Mouse (Mus musculus): ENCODE results near the gene Cttnbp2nl.

The Cttnbp2nl gene

DNA sequence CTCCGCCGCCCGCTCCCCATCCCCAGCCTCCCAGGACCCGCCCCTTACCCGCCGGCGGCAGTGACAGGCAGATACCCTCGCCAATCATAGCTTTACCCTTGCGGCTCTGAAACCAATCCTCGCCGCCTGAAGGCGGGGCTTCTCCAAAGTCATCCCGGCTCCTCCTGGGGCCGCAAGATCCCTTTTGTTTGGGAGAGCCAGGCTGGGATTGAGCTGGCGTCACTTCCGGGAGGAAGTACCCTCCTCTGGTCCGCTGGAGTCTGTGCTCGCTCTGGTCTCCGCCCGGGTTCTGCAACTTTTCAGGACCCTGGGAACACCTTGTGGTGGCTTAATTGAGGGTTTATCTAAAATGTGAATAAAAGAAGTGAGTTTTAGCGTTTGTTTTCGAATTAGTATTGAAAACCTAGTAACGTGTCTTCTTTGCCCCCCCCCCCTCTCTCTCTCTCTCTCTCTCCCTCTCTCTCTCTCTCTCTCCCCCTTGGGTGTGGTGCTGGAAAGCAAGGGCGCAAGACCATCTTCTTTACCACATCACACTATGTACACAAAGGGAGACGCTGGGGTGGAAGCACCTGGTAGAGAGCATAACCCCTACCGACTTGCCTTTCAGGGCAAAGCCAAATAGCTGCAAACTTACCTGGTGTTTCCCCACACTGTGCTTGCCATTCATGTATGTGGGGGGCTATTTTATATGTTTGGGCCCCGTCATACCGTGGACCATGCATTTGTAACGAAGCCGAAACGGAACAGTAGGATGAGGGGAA lies at the start of gene Cttnbp2nl:
Gene Cttnbp2nl, minus strand, starts transcription at position 210 of the 761 bp plus-strand sequence.
- peak; percentile 63 to 70 for DNase-seq

DNA sequence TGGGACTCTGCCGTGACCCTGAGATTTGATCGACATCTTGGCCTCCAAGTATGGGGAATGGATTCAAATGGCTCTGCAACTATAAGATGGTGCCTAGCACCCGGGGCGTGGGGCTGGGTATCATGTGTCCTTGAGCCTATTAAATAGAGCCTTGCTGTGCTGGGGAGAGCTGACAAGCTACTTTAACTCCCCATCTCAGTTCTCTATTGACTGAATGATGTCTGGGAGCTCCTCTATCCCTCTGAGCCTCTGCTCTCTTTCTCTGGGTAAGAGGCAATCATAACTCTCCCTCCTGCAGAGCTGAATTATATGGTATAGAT lies 47.3 kb upstream of the Cttnbp2nl start:
- DNase-seq, result no peak

DNA sequence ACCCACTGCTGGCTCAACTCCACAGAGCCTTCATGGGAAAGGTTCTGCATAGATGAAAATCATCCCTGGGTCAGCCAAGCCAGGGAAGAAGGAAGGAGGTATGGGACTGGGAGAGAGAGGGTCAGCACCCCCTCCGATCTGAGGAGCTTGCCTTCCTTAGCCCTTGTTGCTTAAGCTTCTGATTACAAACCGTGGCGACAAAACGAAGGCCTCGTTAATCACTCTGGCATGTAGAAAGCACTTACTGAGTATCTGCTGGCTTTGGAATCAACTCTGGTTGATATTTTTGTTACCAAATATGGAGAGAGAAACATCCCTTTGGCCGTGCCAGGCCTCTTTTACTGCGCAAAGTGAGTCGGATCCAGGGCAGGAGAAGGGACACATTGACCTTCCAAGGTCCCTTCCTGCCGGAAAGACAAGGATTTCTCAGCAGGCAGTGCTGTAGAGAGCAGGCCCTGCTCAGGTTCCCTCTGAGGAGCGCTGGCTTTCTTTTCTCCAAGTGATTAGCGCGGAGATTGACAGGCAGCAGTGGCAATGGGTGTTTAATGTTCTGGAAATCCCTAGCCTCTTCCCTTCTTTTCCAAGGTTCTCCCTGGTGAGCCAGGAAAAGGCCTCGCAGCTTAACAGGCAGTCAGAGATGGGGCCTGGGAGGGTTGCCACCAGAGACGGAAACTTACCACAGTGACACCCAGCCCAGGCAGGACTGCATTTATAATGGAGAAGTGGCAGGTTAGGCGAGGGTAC lies 46.8 kb upstream of the Cttnbp2nl start:
- no peak for DNase-seq

DNA sequence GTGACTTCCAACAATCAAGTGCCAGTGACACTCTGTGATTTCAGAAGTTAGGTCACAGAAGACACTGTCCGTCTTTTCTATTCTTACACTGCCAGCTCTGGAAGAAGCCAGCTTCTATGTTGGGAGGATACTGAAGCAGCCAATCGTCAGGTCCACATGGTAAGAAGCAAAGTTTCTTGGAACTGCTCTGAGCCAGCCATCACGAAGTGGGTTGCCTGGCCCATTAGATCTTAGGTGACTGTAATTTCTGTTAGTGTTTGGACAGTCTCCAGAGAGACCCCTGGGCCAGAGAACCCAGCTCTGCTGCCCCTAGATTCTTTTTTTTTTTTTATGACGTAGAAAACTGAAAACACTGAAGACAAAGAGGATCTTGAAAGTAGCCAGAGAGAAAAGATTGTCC lies 44.6 kb upstream of the Cttnbp2nl start:
- DNase-seq, result no peak

DNA sequence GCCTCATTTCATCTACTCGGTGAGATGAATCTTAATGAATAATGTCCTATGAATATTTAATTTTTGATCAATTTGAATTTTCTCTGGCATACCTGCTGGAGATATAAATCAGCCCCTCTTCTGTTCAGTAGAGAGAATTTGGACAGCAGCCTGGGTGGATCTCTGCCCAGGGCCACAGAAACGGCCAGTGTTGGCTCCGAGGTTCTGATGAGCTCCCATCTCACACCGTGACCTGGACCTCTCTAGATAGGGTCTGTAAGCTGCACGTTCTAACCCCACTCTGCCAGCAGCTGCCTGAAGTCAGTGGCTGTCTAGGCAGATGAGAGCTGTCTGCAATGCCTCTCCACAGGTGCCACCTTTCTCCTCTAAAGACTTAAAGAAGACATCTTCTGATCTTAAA lies 42.1 kb upstream of the Cttnbp2nl start:
- no peak for DNase-seq

DNA sequence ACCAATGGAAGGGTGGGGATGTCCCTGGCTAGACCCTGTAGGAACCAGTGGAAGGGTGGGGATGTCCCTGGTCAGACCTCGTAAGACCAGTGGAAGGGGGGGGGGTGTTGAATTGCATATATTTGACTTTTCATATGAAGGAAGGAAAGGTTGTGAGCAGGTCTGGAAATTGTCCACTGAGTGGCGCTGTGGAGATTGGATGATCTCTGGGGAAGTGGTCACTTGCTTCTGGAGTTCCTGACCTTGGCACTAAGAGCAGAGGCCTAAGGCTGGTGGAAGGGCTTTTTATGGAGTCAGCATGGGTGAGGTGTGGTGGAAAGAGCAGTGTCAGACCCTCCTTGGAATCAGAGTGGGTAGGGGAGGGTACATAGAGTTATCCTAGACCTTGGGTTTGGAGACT lies 41.5 kb upstream of the Cttnbp2nl start:
- no peak for DNase-seq

DNA sequence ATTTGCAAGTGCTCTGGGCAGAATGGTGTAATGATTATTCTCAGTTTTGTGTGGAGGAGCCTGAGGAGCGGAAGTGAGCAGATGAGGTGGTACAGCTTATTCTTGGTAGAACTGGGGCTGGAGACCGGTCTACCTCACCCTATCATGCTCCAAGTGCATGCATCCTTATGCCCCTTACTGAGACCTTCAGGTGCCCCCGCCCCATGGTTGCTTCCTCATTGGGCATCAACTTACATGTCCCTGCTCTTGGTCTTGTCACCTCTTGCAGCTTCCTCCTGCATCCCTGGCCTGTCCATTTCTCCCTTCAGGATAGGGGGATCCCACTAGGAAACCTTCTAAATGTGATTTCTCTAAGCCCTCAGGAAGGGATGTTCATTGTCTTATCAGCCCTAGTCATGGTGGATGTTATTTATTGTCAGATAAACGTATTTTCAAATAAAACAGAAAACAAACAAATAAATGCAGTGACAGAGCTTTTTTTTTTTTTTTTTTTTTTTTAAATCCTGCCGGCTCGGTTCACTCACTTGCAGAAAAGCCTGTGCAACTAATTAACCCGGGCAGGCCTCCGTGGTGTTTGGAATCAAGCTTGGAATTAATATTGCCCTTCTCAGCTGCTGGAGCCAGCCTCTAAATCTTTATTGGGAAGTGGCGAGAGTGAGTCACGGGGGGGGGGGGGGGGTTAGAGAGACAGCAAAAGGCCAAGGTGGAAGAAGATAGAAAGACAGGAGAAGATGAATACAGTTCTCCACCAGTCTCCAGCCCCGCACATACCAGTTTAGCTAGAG lies 40.0 kb upstream of the Cttnbp2nl start:
- no peak for DNase-seq

DNA sequence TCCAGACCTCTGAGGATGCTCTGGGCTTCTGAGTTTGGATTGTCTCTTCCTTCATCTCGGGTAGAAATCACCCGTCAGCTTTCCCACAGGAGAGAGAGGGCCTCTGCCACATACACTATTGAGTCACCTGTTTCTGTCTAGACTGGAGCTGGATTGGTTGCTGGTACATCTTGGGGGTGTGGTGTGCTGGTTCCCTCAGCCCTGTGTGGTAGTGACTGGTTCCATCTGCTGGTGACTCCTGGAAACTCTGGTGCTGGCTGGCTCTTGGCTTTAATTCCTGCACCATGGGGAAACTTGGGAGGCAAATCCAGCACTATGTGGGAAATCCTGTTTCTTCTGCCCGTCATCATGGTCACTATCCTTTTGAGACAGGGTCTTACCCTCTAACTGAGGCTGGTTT lies 38.0 kb upstream of the Cttnbp2nl start:
- DNase-seq, result no peak

DNA sequence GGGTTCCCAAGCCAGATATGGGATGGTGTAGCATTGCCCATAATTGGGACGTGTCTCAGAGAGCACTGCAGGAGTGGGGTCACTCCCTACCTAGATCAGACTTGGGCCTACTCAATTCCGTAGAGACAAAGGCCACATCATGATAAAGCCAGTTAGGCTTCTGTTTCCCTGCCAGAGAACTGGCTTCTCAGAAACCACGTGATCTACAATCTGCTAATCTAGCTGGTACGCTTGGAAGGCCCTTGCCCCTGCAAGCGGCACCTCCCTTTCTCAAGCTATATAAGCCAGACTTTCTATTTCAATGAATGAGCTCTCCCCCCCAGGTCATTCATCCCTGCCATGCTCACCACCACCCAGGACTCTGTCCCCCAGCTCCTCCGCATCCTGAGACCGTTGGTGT lies 37.2 kb upstream of the Cttnbp2nl start:
- no peak for DNase-seq

DNA sequence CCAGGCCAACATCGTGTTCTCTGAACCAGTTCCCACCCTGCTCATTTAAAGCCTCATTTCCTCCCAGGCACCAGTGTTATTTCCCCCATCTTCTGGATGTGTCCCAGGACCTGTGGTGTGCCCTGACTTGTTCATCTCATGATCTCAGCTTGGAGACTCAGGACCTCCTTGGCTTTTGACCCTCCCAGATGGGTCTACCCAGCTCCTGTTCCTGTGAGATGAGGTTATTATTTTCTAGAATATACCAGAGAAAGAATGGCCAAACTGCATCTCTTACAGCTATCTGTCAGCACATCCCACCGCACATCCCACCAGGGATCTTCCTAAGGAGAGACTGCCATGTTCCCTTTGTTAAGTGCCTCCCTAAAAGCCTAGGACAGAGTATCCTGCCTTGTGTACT lies 35.7 kb upstream of the Cttnbp2nl start:
- DNase-seq, result no peak

DNA sequence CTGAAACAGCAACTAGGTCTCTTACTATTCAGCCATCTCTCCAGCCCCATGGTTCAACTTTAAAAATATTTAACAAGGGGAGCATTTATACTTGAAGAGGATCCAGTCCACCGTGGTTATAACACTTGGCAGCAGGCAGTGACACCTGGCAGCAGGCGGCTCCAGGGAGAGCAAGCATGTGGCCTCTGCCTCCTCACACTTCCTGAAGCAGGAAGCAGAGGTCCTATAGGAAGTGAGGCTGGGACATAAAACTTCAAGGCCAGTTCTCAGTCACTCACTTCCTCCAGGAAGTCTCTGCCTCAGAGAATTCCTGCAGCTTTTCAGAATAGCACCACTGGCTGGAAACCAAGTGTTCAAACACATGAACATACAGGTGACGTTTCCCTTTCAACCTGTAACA lies 34.4 kb upstream of the Cttnbp2nl start:
- no peak for DNase-seq

DNA sequence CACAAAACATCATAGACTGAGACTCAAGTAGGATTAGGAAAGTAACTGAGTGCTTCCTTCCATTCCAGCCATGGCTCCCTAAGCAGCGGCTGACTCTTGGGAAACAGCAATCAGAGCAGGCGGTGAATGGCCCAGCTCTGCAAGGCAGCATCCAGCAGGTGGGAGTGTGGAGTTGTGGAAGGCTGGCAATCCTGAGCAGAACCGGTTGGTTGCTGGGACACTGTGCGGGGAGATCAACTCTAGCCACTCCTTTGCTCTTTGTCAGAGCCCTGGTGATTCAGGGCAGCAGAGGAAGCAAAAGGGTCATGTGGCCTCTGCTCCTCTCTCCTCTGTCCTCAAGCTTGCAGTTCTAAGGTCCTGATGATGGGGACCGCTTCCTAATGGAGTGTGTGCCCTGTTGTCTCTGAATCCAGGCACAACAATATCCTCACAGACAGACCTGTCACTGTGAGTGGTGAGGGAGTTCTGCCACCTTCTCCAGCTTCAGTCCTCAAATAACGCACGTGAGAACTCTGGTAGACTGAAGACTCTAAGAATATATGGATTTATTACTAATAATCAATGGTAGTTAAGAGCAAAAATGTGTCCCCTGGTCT lies 25.4 kb upstream of the Cttnbp2nl start:
- DNase-seq, result no peak

DNA sequence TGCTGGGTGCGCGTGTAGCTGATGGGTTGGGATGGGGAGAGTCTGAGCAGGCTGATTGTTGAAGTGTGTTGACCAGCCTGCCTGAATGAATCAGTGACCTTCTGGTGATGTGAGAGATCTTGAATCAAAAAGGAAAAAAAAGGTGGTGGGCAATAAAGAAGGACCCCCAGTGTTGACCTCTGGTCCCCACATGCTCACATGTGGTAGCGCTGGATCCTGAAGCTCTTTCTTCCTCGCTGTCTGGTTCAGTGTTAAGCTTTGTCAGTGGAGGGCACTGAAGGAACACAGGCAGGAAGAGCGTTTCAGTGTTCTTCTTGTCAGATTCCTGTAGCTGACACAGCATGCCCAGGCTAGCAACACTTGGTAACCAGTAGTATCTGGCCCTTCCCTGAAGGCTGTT lies 22.9 kb upstream of the Cttnbp2nl start:
- no peak for DNase-seq

DNA sequence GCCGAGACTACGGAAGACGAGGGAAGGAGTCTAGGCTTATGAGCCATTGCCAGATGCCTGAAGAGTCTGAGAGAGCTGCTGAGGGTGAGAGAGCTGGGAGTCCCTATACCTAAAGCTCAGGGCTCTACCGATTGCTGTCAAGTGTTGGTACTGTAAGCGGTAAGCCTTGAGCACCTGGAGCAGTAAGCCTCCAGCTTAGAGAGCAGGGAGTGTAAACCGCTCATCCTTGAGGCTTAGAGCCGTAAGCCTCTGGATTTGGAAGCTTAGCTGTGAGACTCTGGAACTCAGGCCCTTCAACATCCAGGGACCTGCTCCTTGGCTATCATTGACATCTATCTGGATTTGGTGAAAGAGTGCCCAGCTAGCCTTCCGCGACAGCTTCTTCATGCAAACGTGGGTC lies 19.6 kb upstream of the Cttnbp2nl start:
- DNase-seq, result no peak

DNA sequence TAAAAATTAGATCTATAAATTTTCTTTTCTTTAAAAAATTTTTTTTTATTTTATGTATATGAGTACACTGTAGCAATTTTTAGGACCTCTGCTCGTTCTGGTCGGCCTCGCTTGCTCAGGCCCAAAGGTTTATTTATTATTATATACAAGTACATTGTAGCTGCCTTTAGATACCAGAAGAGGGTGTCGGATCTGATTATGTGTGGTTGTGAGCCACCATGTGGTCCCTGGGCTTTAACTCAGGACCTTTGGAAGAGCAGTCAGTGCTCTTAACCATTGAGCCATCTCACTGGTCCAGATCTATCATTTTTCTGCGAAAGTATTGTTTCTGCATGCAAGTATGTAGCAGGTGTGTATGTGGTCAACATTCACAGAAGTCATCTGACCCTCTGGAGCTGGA lies 18.3 kb upstream of the Cttnbp2nl start:
- DNase-seq, result no peak

DNA sequence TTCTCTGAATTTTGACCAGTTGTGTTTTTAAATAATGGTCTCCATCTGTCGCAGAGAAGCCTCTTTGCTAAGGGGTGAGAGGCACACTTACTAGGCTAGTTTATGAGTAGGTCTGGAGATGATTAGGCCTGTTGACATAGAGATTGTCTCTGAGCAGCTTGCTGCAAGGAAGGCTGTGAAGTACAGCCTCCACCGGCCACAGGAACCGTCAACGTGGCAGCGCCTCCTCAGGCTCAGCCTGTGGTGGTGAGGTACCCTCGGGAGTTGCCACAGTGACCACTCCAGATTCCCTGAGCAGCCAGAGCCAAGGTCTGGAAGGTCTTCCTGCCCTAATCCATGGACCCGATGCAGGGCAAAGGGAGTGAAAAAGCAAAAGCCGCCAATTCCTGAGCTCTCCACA lies 17.6 kb upstream of the Cttnbp2nl start:
- no peak for DNase-seq

DNA sequence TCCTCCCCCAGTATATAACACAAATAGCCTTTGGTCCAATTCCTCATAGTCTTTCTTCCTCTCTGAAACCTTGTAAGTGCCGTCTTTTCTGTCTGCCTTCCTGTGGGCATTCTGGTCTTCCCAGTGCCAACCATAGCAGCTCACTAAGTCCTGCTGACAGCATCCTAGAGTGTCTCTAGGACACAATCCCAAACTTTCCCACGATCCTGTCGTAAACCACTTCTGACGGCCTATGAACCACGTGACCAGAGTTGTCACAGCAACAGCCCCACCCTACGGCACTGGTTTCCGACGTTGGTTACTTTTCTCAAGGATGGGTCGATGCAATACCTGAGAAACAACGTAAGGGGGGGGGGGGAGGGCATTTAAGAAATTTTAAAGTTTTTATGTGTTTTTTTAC lies 13.6 kb upstream of the Cttnbp2nl start, which contains the start of gene 4930564D02Rik:
Gene 4930564D02Rik, plus strand, starts transcription at position 301 of the 400 bp plus-strand sequence.
- no peak for DNase-seq

DNA sequence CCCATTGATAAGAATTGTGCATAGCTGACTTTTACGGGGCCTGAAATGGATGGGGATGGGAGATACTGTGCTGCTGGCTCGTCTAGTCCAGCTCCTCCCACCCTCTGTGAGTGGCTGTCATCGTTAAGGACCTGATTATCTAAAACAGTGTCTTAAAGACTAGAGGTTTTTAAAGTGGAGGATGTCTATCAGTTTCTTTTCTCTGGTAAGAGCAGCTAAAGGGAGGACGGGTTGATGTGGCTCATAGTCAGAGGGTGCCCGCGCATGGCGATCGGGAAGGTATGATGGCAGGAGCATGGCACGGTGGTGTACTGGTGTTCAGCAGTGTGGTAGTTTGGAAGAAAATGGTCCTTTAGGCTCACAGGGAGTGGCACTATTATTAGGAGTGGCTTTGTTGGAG lies 9.7 kb upstream of the Cttnbp2nl start:
- no peak for DNase-seq

DNA sequence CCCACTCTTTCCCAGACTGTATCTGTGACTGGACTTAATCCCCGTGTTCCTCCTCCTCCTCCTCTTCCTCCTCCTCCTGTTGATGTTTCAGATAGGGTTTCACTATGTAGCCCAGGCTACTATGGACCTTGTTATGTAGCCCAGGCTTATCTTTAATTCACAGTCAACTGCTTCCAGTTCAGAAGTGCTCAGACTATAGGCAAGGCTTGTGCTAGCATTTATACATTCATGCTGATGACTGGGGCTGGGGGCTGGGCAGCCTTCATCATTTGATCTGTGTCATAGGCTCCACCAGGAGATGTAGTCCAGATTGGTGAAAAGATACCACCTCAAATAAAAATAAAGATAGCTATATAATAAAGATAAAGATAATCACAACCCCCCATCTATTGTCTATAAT lies 9.0 kb upstream of the Cttnbp2nl start:
- no peak for DNase-seq

DNA sequence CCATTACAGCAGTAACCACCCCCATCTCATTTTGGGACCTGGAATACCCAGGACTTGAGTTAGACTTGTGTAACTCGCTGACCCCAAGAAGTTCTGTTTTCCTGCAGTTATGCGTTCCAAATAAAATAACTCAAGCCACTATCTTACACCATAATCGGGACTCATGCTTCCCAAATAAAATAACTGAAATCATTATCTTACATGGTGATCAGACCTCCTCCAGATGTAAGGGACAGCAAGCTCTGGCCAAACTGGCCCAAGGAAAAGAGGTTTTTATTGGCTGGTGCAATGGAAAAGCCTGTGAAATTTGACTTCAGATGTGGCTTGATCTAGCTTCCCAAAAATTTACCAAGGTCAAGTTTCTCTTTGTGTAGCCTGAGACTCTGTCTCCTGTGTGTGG lies 8.6 kb upstream of the Cttnbp2nl start:
- no peak for DNase-seq

DNA sequence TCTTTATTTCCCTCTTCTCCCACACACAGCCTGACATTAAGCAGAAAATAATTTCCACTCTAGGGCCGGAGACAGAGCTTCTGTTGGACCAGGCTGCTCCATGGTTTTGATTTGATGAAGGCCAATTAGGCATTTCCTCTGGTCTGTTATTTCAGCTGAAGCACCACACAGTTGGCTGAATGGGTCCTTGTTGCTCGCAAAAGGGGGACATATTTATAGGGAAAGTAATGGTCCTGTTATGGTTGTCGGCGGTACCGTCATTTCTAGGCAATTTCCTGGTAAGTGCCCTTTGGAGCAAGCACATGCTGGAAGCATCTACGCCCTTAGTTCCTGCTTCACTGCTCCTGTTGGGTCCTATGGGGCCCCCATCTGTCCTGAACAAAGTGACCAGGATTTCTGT lies 8.0 kb upstream of the Cttnbp2nl start:
- DNase-seq, result no peak

DNA sequence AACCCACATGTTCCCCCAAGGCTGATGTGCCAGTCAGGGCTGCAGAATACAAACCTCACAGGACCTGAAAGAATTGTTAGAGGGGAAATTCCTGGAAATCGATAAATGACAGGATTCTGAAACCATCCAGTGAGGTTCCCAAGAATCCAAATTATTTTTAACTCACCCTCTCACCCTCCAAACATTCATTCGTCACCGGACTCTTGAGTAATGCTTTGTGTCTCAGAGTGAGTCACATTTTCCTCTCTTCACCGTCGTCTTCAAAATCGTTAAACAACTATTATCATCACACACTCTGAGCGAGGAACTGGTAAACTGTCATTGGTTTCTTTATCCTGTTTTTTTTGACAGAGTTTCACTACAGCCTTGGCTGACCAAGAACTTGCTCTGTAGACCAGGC lies 7.0 kb upstream of the Cttnbp2nl start:
- no peak for DNase-seq
